Mouse (Mus musculus): ENCODE measurements around the gene Kif23.

DNA sequence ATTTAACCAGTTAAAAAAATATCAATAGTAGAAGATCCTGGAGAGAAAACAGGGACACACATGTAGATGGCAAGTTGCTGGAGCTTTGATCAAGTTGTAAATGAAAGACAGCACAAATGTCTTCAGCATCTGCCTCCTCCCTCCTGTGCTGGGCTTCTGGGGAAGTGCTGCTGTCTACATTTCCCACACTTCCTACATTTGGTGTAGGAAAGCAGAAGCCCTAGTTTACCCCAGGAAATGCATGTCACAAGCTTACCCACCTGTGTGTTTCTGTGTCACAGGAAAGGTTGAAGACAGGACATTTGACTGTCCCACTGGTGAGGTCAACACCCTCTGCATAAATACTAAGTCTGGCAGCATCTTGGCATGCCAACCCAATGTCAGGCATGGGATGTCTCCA lies 8.1 kb upstream of the Kif23 start:
- no peak for TF ChIP-seq CTCF (IDR thresholded peaks at IDR 0.05; ENCODE audit: low read depth, low read length)
- no peak for TF ChIP-seq POLR2A (IDR thresholded peaks at IDR 0.05; ENCODE audit: insufficient read depth, low read length)
- no peak for TF ChIP-seq EP300 (IDR thresholded peaks at IDR 0.05; ENCODE audit: insufficient read depth, low read depth, low read length)
